Mouse (Mus musculus): ENCODE results near the gene Rab6a. TPM values are rescaled to one million over a fixed set of nuclear protein-coding genes. Genes with fewer than 3 reads are reported as not detected.
A peak's percentile ranks its signal among the peaks of the same experiment; 100 is the strongest.

Gene Rab6a
- total and polyA plus RNA-seq, 2 experiments from 2014 or later: 78.1 to 87.6 TPM

DNA sequence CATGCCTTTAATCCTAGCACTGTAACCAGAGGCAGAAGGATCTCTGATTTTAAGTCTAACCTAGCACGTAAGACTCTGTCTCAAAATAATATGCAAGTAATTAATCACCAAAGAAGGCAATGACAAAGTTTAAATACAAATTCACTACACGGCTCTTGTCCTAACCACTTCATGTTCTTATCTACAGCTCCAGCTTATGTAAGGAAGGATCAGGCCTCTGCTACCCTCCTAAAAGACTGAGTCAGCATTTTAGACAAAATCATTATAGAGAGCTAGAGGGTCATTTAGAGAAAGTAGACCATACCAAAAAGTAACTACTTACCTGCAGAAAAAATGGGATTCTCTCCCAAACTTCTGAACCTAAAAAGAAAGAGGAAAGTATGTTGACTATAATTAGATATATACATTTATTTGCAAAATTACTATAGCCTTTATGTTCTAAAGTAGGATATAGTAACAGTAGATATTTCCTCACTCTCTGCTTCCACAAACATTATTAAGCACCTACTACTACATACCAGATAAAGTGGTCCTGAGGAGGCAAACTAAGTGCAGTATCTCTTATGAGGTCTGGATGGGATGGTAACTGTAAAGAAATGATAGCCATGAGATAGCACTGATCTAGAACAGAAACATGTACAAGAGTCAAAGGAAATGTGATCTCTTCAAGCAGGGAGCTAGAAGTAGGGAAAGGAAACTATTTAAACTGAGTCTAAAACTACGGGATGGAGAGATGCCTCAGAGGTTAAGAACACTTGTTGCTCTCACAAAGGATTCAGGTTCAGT, 36.1 kb upstream of the Rab6a start:
- Histone ChIP-seq H3K4me3 (ENCODE audit: low read depth, low read length) (no peak overlapping the region), H3K36me3 (replicated peaks; ENCODE audit: control insufficient read depth, insufficient read depth, low read length) (peaks cover 24% of the 10 kb centered on the region), H3K27me3 (ENCODE audit: control insufficient read depth, insufficient read depth, low read length) (no peaks in the 10 kb centered on the region), H3K4me1 (ENCODE audit: control insufficient read depth, insufficient read depth) (no peaks in the 10 kb centered on the region), H3K9ac (replicated peaks; ENCODE audit: low read depth, low read length) (no peak overlapping the region), H3K27ac (ENCODE audit: low read depth) (no peak overlapping the region), H3K4me2 (ENCODE audit: low read depth, low read length) (no peak overlapping the region), H3K9me3 (replicated peaks; ENCODE audit: control insufficient read depth, low read length) (no peaks in the 10 kb centered on the region)
- DNase-seq (ENCODE audit: low spot score) (no peak), ATAC-seq (ENCODE audit: insufficient read depth, low read depth) (no peak)
- TF ChIP-seq CTCF (IDR thresholded peaks at IDR 0.05; ENCODE audit: low read depth) (no peak), EP300 (IDR thresholded peaks at IDR 0.05; ENCODE audit: low read depth) (no peak)
- WGBS: 64% methylated on average over 3 of the region's 3 CpGs

GRCm38 (mm10) chr7:100572061-100572460, 35.1 kb upstream of the Rab6a start:
- H3K27ac ChIP-seq (ENCODE audit: low read depth): no peak overlapping the region

GRCm38 (mm10) chr7:100572704-100573103, 34.5 kb upstream of the Rab6a start:
- peaks cover 14% of the 10 kb centered on the region for H3K36me3 ChIP-seq (replicated peaks; ENCODE audit: control insufficient read depth, insufficient read depth, low read length)
- DNase-seq (ENCODE audit: low spot score) (no peak), ATAC-seq (ENCODE audit: insufficient read depth, low read depth) (no peak)
- TF ChIP-seq CTCF (IDR thresholded peaks at IDR 0.05; ENCODE audit: low read depth): no peak
- TF ChIP-seq EP300 (IDR thresholded peaks at IDR 0.05; ENCODE audit: low read depth): no peak
- H3K9ac ChIP-seq (replicated peaks; ENCODE audit: low read depth, low read length): no peak overlapping the region
- no peaks in the 10 kb centered on the region for H3K4me1 ChIP-seq (ENCODE audit: control insufficient read depth, insufficient read depth)
- H3K27ac ChIP-seq (ENCODE audit: low read depth): no peak overlapping the region
- no peaks in the 10 kb centered on the region for H3K9me3 ChIP-seq (replicated peaks; ENCODE audit: control insufficient read depth, low read length)
- no peak overlapping the region for H3K4me2 ChIP-seq (ENCODE audit: low read depth, low read length)
- no peak overlapping the region for H3K4me3 ChIP-seq (ENCODE audit: low read depth, low read length)
- H3K27me3 ChIP-seq (ENCODE audit: control insufficient read depth, insufficient read depth, low read length): no peaks in the 10 kb centered on the region
- 78% methylated on average over 4 of the region's 4 CpGs for WGBS

More at GRCm38 (mm10) chr7:100572061-100572460, 35.1 kb upstream of the Rab6a start:
- WGBS: 71% methylated on average over 4 of the region's 4 CpGs
- no peak overlapping the region for H3K4me3 ChIP-seq (ENCODE audit: low read depth, low read length)
- H3K9me3 ChIP-seq (replicated peaks; ENCODE audit: control insufficient read depth, low read length): no peaks in the 10 kb centered on the region
- TF ChIP-seq EP300 (IDR thresholded peaks at IDR 0.05; ENCODE audit: low read depth) (no peak), CTCF (IDR thresholded peaks at IDR 0.05; ENCODE audit: low read depth) (no peak)
- H3K4me1 ChIP-seq (ENCODE audit: control insufficient read depth, insufficient read depth): no peaks in the 10 kb centered on the region
- DNase-seq (ENCODE audit: low spot score) (no peak), ATAC-seq (ENCODE audit: insufficient read depth, low read depth) (no peak)
- H3K36me3 ChIP-seq (replicated peaks; ENCODE audit: control insufficient read depth, insufficient read depth, low read length): peaks cover 21% of the 10 kb centered on the region
- no peak overlapping the region for H3K9ac ChIP-seq (replicated peaks; ENCODE audit: low read depth, low read length)
- H3K27me3 ChIP-seq (ENCODE audit: control insufficient read depth, insufficient read depth, low read length): no peaks in the 10 kb centered on the region
- H3K4me2 ChIP-seq (ENCODE audit: low read depth, low read length): no peak overlapping the region

DNA sequence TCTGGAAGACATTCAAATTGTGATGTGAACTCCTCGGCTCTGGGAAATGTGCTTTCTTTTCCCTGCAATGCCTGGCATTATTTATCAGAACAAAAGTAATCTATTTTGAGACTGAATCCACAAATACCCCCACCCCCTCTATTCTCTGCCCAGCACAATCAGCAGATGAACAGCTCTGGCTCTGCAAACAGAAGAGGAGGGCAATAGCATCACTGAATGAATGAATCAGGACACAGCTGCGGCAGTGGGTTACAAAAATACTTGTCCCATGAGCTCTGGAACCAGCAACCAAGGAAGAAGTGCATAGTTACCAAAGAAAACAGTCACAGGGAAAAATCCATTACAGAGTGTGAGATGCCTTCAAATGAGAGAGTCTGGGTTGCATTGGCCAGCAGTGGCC, 28.4 kb upstream of the Rab6a start:
- H3K4me1 ChIP-seq (ENCODE audit: control insufficient read depth, insufficient read depth): peaks cover 8% of the 10 kb centered on the region
- H3K9me3 ChIP-seq (replicated peaks; ENCODE audit: control insufficient read depth, low read length): no peaks in the 10 kb centered on the region
- DNase-seq (ENCODE audit: low spot score): no peak
- H3K4me2 ChIP-seq (ENCODE audit: low read depth, low read length): no peak overlapping the region
- WGBS: 35% methylated on average over 2 of the region's 2 CpGs
- peaks cover 6% of the 10 kb centered on the region; the same call in 1 of the 2 replicates for H3K36me3 ChIP-seq (replicated peaks; ENCODE audit: control insufficient read depth, insufficient read depth, low read length)
- no peak for ATAC-seq (ENCODE audit: insufficient read depth, low read depth)
- H3K27me3 ChIP-seq (ENCODE audit: control insufficient read depth, insufficient read depth, low read length): no peaks in the 10 kb centered on the region
- H3K27ac ChIP-seq (ENCODE audit: low read depth): no peak overlapping the region; the same call in 1 of the 2 replicates
- H3K4me3 ChIP-seq (ENCODE audit: low read depth, low read length): no peak overlapping the region
- TF ChIP-seq CTCF (IDR thresholded peaks at IDR 0.05; ENCODE audit: low read depth) (no peak), EP300 (IDR thresholded peaks at IDR 0.05; ENCODE audit: low read depth) (no peak)
- H3K9ac ChIP-seq (replicated peaks; ENCODE audit: low read depth, low read length): no peak overlapping the region

DNA sequence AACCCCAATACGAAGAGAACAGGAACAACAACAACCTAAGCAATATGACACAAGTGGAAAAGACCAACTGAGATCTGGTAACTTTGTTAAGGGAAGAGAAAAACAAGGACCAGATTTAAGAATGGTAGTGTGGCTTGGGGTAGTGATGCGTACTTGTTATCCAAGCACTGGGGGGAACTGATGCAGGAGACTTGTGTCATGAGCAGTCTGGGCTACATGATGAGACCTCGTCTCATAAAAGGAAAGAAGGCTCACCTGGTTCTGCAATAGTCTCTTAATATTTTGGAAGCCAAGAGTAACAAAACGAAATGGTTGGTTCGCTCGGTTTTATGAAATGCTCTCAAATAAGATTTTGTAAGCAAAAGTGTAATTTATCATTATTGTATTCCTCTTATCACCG, 25.0 kb upstream of the Rab6a start:
- H3K4me3 ChIP-seq (ENCODE audit: low read depth, low read length): peak overlapping the region; percentile 65
- H3K9me3 ChIP-seq (replicated peaks; ENCODE audit: control insufficient read depth, low read length): no peaks in the 10 kb centered on the region
- H3K27ac ChIP-seq (ENCODE audit: low read depth): peak overlapping the region; percentile 91
- no peaks in the 10 kb centered on the region for H3K27me3 ChIP-seq (ENCODE audit: control insufficient read depth, insufficient read depth, low read length)
- DNase-seq (ENCODE audit: low spot score) (no peak), ATAC-seq (ENCODE audit: insufficient read depth, low read depth) (no peak)
- TF ChIP-seq CTCF (IDR thresholded peaks at IDR 0.05; ENCODE audit: low read depth) (no peak), EP300 (IDR thresholded peaks at IDR 0.05; ENCODE audit: low read depth) (no peak)
- peaks cover 8% of the 10 kb centered on the region for H3K4me1 ChIP-seq (ENCODE audit: control insufficient read depth, insufficient read depth)
- WGBS: 43% methylated on average over 7 of the region's 7 CpGs
- peak overlapping the region; percentile 69 for H3K4me2 ChIP-seq (ENCODE audit: low read depth, low read length)
- H3K36me3 ChIP-seq (replicated peaks; ENCODE audit: control insufficient read depth, insufficient read depth, low read length): peaks cover 6% of the 10 kb centered on the region; the same call in 1 of the 2 replicates
- peak overlapping the region; percentile 78 for H3K9ac ChIP-seq (replicated peaks; ENCODE audit: low read depth, low read length)
